Mouse (Mus musculus) megakaryocyte, embryonic 14.5 days (primary cell): ENCODE measurements around the gene Tbl3.

Experiments used
- FLI1 ChIP-seq: IDR thresholded peaks from 2 replicates; pipeline ENCODE4 v1.6.1; 2012; ENCODE audit warnings: low read length, inconsistent platforms, mixed read lengths
- GATA1 ChIP-seq: IDR thresholded peaks from 3 replicates; pipeline ENCODE4 v1.6.1; 2012; ENCODE audit warnings: mixed read lengths, low read length, inconsistent platforms, borderline replicate concordance

DNA sequence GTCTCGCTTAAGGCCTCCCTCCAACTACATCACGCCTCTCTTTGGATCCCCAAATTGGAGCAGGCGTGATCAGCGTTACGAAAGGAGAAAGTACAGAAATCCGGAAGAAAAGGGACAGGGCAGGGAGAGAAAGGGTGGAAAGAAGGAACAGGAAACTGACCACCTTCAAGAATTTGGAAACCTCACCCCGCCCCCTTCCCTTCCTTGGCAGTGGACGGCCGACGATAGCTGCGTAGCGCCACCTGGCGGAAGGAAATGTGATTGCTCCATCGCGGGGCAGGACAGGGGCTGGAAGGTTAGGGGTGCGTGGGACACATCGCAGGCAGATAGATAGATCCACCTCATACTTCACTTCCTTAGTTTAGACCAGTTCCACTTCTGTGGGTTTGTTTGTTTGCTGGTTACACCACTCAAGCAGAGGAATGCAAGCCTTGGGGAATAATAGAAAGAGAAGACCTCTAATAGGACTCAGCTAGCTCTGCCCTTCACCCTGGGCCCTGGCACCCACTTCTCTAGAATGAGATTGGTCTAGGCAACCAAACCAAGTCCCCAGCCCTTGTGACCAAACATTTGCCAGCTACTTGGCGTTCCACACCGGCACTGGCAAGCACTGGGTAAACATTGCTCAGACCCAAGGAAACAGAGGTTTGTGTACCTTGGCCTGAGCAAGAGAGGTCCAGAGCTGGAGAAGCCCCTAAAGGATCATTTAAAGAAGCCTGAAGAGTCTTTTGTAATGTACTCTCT lies 53.3 kb downstream of the Tbl3 start:
- no peak for TF ChIP-seq GATA1
- TF ChIP-seq FLI1: no peak
